Mouse (Mus musculus) kidney, adult 2 months (tissue): ENCODE measurements around the gene Nkd1.

ENCODE experiments used
- CTCF ChIP-seq: fragments of 200-500 bp; conservative IDR thresholded peaks from 2 replicates; pipeline ENCODE4 v1.5.1; 2011; ENCODE audit warnings: low read depth, mild to moderate bottlenecking, control low read depth, low read length, moderate library complexity, mixed read lengths; ENCODE audit not compliant: insufficient read depth, insufficient read length
- POLR2A ChIP-seq: fragments of 200-500 bp; IDR thresholded peaks from one replicate; pipeline ENCODE4 v1.6.1; 2011; ENCODE audit warnings: low read depth, low read length, control low read depth

- TF ChIP-seq POLR2A (no peak), CTCF (no peak)
These were observed 117.8 kb downstream of the Nkd1 start for GRCm38 (mm10) chr8:88638908-88639307.
